Mouse (Mus musculus) neutrophil, adult 65 days (primary cell): ENCODE results near the gene Spdl1. TPM values are rescaled to one million over a fixed set of nuclear protein-coding genes. Genes with fewer than 3 reads are reported as not detected.

Experiments
- total RNA-seq: library from RNA; stranded (reverse); gene quantifications from 2 replicates; pipeline ENCODE4 v1.2.4, GENCODE M21; 2023

Spdl1 gene
- 16.9 and 18.6 TPM in 2 replicates for total RNA-seq

DNA sequence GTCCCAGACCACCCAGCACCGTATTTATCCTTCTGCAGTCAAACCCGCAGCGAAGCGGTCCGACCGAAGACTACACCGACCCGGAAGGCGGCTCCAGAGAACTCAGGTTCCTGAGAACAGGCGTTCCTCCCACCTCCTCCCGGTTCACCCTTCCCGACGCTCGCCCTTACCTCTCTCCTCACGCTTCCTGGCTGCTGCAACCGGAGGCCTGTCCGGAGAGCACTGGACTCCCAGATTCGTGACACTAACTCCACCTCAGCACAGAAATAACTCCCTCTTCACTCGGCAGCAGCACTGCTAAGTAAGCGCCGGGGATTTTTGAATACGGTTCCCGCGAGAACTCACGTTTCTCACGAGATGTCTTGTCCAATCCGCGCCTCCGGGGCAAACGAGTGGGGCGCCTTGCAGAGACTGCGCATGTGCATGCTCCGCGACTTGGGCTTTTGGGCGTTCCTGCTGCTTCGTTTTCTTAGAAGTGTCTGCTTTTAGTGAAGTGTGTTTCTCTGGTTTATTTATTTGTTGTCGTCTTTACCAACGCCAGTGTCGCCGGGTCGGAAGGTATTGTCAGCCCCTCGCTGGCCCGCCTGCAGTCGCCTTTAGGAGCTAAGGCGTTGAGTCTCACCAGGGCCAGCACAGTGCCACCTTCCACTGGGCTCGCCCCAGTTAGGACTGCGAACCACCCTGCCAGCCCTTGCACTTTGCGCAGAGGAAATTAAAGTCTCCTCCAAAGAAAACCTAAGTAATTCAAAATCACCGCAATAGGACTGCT, at the start of gene Spdl1:
Gene Spdl1 (minus strand): TSS at position 324 of the 769 bp plus-strand sequence.

DNA sequence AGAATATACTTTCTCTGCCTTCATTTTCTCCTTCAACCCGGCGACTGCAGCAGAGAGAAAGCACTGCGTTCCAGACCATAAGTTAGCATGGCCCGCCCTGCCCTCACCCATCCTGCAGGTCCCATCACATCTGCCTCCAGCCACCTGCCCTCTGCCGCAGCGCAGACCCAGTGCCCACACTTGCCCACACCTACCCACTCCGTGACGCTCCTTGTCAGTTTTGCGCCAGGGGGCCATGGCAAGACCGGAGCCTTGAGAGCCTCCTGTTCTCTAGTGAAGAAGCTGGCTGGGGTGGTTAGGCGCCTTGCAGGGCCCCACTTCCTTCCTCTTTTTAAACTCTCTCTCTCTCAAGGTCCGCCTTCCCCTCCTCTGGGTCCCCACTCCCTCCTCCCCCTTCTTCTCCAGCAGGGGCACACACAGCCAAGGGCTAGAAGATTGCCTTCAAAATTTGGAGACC, 49.8 kb downstream of the Spdl1 start, which contains the start of gene Dock2:
Gene Dock2 (minus strand): TSS at position 306 of the 457 bp plus-strand sequence.

Other genes starting within 250 kb of the Spdl1 start
- gene Dock2, start 49.7 kb downstream of the Spdl1 start, total RNA-seq, result 273 and 398 TPM in 2 replicates